Mouse (Mus musculus) heart, adult 2 months (tissue): ENCODE measurements around the gene Srcin1. TPM values are rescaled to one million over a fixed set of nuclear protein-coding genes. Genes with fewer than 3 reads are reported as not detected.
A peak's percentile ranks its signal among the peaks of the same experiment; 100 is the strongest.

Source experiments
- DNase-seq, 2 experiments: peaks; one replicate each; pipeline ENCODE4 v3.0.0; 2021
- H3K27ac ChIP-seq: fragments of 200-600 bp; 2 replicates; pipeline ENCODE4 v1.8.1; 2022
- H3K27me3 ChIP-seq: fragments of 200-500 bp; 2 replicates; pipeline ENCODE4 v1.6.1; 2012; ENCODE audit warnings: mild to moderate bottlenecking, low read length, inconsistent platforms, mixed read lengths; ENCODE audit not compliant: control insufficient read depth, insufficient read depth
- H3K36me3 ChIP-seq: fragments of 200-500 bp; 2 replicates; pipeline ENCODE4 v1.6.1; 2012; ENCODE audit warnings: low read length, inconsistent platforms; ENCODE audit not compliant: control insufficient read depth, insufficient read depth
- H3K4me1 ChIP-seq: fragments of 200-500 bp; 2 replicates; pipeline ENCODE4 v1.6.1; 2011; ENCODE audit warnings: low read length; ENCODE audit not compliant: control insufficient read depth, insufficient read depth
- H3K4me3 ChIP-seq: fragments of 200-600 bp; 2 replicates; pipeline ENCODE4 v1.8.1; 2022
- H3K79me2 ChIP-seq: fragments of 200-500 bp; replicated peaks from 2 replicates; pipeline ENCODE4 v1.6.1; 2012; ENCODE audit warnings: mild to moderate bottlenecking, inconsistent platforms, low read length, moderate library complexity, mixed read lengths; ENCODE audit not compliant: control insufficient read depth, insufficient read depth
- H3K9ac ChIP-seq: fragments of 200-500 bp; 2 replicates; pipeline ENCODE4 v1.6.1; 2012; ENCODE audit warnings: low read depth, mild to moderate bottlenecking, control low read depth, inconsistent platforms, low read length, mixed read lengths
- CTCF ChIP-seq: fragments of 200-600 bp; IDR thresholded peaks from 2 replicates; pipeline ENCODE4 v1.8.1; 2022; ENCODE audit warnings: antibody characterized with exemption, mild to moderate bottlenecking, moderate library complexity
- EP300 ChIP-seq: fragments of 200-500 bp; IDR thresholded peaks from 2 replicates; pipeline ENCODE4 v1.6.1; 2011; ENCODE audit warnings: low read depth, low read length, control low read depth; ENCODE audit not compliant: insufficient read depth
- POLR2A ChIP-seq: fragments of 200-500 bp; IDR thresholded peaks from 2 replicates; pipeline ENCODE4 v1.6.1; 2011; ENCODE audit warnings: mild to moderate bottlenecking, low read depth, low read length, control low read depth; ENCODE audit not compliant: insufficient read depth
- WGBS: fragments of 180-500 bp; shearing (Covaris S2); methylation state at CpG from one replicate; pipeline ENCODE4 v1.1.7; 2018; 5-methylcytosine and 5-hydroxymethylcytosine counted together
- intact Hi-C: fragments of 180-260 bp; cut with DNase I; formaldehyde crosslinking; loops from one replicate; pipeline ENCODE4 v1.15.1; 2025
- polyA plus RNA-seq: library from polyadenylated mRNA; depleted of rRNA; stranded (reverse); fragments of >200 nt; gene quantifications from 2 replicates; pipeline ENCODE4 v1.2.3, GENCODE M21; 2012
- total RNA-seq, 2 experiments: library from RNA; stranded (reverse); gene quantifications; 2 replicates each; pipeline ENCODE4 v1.2.3; 2021

Gene Srcin1
- total and polyA plus RNA-seq, 3 experiments = 0.13 to 0.36 (median 0.31) TPM

GRCm38 (mm10) chr11:97523107-97523506 lies 52.9 kb downstream of the Srcin1 start:
- Histone ChIP-seq H3K36me3 (no peaks in the 10 kb centered on the region), H3K4me3 (no peak overlapping the region), H3K27me3 (no peaks in the 10 kb centered on the region), H3K79me2 (no peaks in the 10 kb centered on the region), H3K4me1 (no peaks in the 10 kb centered on the region), H3K9ac (no peak overlapping the region), H3K27ac (no peak overlapping the region)
- TF ChIP-seq EP300 (no peak), CTCF (no peak), POLR2A (no peak)
- DNase-seq = no peak
- WGBS = 78% methylated on average over 14 of the region's 14 CpGs
- intact Hi-C loops = no loop called here

DNA sequence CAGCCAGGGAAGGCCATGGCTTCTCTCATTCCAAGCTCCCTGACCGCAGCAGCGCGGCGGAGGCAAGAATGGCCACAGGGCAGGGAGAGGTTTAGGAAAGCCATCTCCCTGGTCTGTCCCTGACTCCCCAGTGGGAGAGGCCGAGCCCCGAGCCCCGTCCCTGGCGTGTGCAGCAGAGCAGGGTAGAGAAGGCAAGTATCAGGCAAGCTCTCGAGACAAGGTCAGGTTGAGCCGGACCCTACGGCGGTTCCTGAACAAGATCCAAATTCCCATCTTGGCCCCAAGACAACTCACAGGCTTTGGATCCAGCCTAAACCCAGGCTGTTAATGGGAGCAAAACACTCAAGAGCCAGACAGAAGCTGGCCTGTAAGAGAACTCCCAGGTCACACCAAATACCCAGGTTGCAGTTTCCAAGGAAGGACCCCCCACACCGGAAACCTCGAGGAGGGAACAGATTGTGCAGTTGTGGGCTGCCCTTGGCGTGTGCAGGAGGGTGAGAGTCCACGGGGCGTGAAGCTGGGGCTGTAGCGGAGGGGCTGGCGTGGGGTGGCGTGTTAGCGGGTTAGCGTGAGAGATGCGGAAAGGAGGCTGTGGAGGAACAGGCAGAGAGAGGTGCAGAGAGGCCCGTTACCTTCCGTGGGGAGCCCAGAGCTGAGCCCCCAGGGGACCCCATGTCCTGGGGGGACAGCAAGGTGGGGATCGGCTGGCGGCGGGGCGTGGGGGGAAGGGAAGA lies 54.1 kb downstream of the Srcin1 start:
- Histone ChIP-seq H3K27ac (no peak overlapping the region), H3K36me3 (no peaks in the 10 kb centered on the region), H3K27me3 (no peaks in the 10 kb centered on the region), H3K4me3 (no peak overlapping the region), H3K79me2 (no peaks in the 10 kb centered on the region), H3K4me1 (no peaks in the 10 kb centered on the region), H3K9ac (no peak overlapping the region)
- intact Hi-C loops = no loop called here
- DNase-seq = no peak
- 75% methylated on average over 29 of the region's 29 CpGs for WGBS
- TF ChIP-seq POLR2A = no peak
- TF ChIP-seq CTCF = no peak
- no peak for TF ChIP-seq EP300

DNA sequence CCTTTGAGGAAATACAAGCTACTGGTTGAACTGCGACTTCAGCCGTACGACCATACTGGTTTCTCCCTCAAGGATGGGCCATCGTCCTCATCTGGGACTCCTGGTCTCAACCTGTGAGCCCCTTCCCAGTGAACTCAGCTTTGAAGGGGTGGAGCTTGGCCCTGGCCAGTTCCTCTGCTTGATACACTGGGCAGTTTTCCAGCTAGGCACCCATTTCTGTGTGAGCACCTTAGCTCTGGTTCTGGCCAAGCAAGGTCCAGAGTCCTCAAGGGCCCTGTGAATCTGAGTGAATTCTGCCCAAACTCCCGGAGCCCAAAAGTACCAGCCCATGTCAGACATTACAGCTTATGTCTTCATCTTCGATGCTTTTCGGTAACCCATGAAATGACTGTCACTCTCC lies 55.4 kb downstream of the Srcin1 start:
- no peak overlapping the region for H3K27ac ChIP-seq
- H3K9ac ChIP-seq = no peak overlapping the region
- no peaks in the 10 kb centered on the region for H3K79me2 ChIP-seq
- H3K4me3 ChIP-seq = no peak overlapping the region
- no peaks in the 10 kb centered on the region for H3K36me3 ChIP-seq
- TF ChIP-seq CTCF (no peak), POLR2A (no peak), EP300 (no peak)
- no peaks in the 10 kb centered on the region for H3K27me3 ChIP-seq
- intact Hi-C loops = no loop called here
- 92% methylated on average over 7 of the region's 7 CpGs for WGBS
- no peak for DNase-seq
- H3K4me1 ChIP-seq = no peaks in the 10 kb centered on the region

- no peak overlapping the region for H3K4me3 ChIP-seq
- WGBS = 87% methylated on average over 3 of the region's 3 CpGs
- no peak overlapping the region for H3K27ac ChIP-seq
- H3K9ac ChIP-seq = no peak overlapping the region
- no peaks in the 10 kb centered on the region for H3K79me2 ChIP-seq
- H3K27me3 ChIP-seq = no peaks in the 10 kb centered on the region
- TF ChIP-seq POLR2A (no peak), CTCF (no peak), EP300 (no peak)
- intact Hi-C loops = loop anchor here (5.0 kb wide), 1 partner anchor 36 kb away; no protein-coding TSS in a partner anchor
- no peaks in the 10 kb centered on the region; the same call in 1 of the 2 replicates for H3K4me1 ChIP-seq
- no peaks in the 10 kb centered on the region for H3K36me3 ChIP-seq
- no peak for DNase-seq
Measured at GRCm38 (mm10) chr11:97513066-97513465, 62.9 kb downstream of the Srcin1 start.

DNA sequence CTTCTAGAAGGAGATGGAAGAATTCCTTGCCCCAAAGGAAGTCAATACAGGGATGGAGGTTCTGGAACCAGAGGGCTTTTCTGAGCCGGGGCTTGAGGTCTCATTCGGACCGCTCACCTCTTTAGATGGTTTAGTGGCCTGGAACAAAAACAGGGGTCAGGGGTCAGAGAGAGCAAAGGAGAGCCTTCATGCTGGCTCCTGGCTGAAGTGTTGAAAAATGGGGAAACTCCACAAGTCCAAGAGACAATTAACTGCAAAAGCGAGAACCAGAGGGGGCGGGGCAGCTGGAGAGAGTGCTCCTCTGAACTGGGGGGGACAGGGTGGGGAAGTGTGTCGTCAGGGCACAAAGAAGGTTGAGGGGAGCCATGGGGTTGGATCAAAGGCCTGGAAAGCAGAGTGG lies 63.5 kb downstream of the Srcin1 start:
- Histone ChIP-seq H3K27me3 (no peaks in the 10 kb centered on the region), H3K4me3 (no peak overlapping the region), H3K27ac (no peak overlapping the region), H3K79me2 (no peaks in the 10 kb centered on the region), H3K36me3 (no peaks in the 10 kb centered on the region), H3K9ac (no peak overlapping the region), H3K4me1 (no peaks in the 10 kb centered on the region; the same call in 1 of the 2 replicates)
- intact Hi-C loops = loop anchor here (5.0 kb wide), 1 partner anchor 35 kb away; no protein-coding TSS in a partner anchor
- 66% methylated on average over 6 of the region's 6 CpGs for WGBS
- no peak for DNase-seq
- TF ChIP-seq CTCF (no peak), EP300 (no peak), POLR2A (no peak)

DNA sequence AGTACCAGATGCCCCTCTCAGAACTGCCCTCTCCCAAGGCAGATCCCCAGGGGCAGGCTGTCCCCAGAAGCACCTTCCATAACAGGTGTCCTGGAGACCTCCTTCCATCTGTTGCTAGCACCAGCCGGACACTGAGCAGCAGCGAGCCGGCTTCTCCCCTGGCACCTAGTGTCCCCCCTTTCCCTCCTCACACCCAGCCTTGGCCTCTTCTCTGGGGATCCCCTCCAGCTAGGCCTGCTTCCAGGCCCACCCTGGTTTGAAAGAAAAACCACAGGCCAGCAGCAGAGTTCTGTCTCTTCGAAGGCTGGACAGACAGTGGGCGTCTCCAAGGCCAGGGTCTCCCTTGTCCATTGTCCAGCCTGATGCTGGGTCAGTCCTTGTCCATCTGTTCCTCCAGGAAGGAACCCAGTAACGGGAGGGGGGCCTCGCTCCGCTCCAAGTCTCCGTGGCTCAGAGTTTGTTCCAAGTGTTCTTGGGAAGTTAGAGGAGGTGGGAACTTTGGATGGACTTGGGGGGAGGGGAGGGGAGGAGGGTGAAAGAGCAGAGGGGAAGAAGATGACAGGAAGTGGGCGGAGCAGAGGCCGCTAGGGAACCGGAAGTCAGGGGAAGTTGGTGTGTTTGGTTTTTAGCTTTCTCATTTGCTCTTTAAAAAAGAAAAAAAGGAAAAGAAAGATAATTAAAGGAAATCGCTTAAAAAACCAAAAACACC lies 64.2 kb downstream of the Srcin1 start:
- intact Hi-C loops = loop anchor here (5.0 kb wide), 1 partner anchor 35 kb away; no protein-coding TSS in a partner anchor
- no peaks in the 10 kb centered on the region; the same call in 1 of the 2 replicates for H3K4me1 ChIP-seq
- peak overlapping the region; percentile 10; the same call in 1 of the 2 replicates for H3K4me3 ChIP-seq
- no peak overlapping the region for H3K9ac ChIP-seq
- DNase-seq = peak; percentile 56 to 63
- 28% methylated on average over 13 of the region's 13 CpGs for WGBS
- no peaks in the 10 kb centered on the region for H3K36me3 ChIP-seq
- no peak overlapping the region for H3K27ac ChIP-seq
- no peaks in the 10 kb centered on the region for H3K27me3 ChIP-seq
- no peak; the same call in 1 of the 2 replicates for TF ChIP-seq POLR2A
- TF ChIP-seq EP300 = no peak
- no peak; the same call in 1 of the 2 replicates for TF ChIP-seq CTCF
- H3K79me2 ChIP-seq = no peaks in the 10 kb centered on the region
